Mouse (Mus musculus) neural tube, embryonic 13.5 days (tissue): ENCODE measurements around the gene Slc4a1. TPM values are rescaled to one million over a fixed set of nuclear protein-coding genes. Genes with fewer than 3 reads are reported as not detected.

ENCODE experiments used
- ATAC-seq: fragments of 200-750 bp; cut with Nextera tagmentation; 2 replicates; pipeline ENCODE4 v1.8.0; 2017; ENCODE audit warnings: low read depth, mild to moderate bottlenecking, moderate TSS enrichment, moderate library complexity
- H3K27ac ChIP-seq: fragments of 300-500 bp; sonication (generic); replicated peaks from 2 replicates; pipeline ENCODE4 v1.5.1; 2015; ENCODE audit warnings: moderate library complexity, mild to moderate bottlenecking, inconsistent platforms
- H3K27me3 ChIP-seq: fragments of 300-500 bp; sonication (generic); 2 replicates; pipeline ENCODE4 v1.6.1; 2015; ENCODE audit warnings: mild to moderate bottlenecking, inconsistent platforms
- H3K36me3 ChIP-seq: fragments of 300-500 bp; sonication (generic); 2 replicates; pipeline ENCODE4 v1.6.1; 2015; ENCODE audit warnings: mild to moderate bottlenecking, inconsistent platforms
- H3K4me1 ChIP-seq: fragments of 300-500 bp; sonication (generic); replicated peaks from 2 replicates; pipeline ENCODE4 v1.6.1; 2015; ENCODE audit warnings: inconsistent platforms
- H3K4me2 ChIP-seq: fragments of 300-500 bp; sonication (generic); 2 replicates; pipeline ENCODE4 v1.6.1; 2015; ENCODE audit warnings: inconsistent platforms, mild to moderate bottlenecking, moderate library complexity
- H3K4me3 ChIP-seq: fragments of 300-500 bp; sonication (generic); 2 replicates; pipeline ENCODE4 v1.5.1; 2015; ENCODE audit warnings: mild to moderate bottlenecking, inconsistent platforms
- H3K9ac ChIP-seq: fragments of 300-500 bp; sonication (generic); 2 replicates; pipeline ENCODE4 v1.6.1; 2015; ENCODE audit warnings: moderate library complexity, mild to moderate bottlenecking, inconsistent platforms
- H3K9me3 ChIP-seq: fragments of 300-500 bp; sonication (generic); 2 replicates; pipeline ENCODE4 v1.6.1; 2016; ENCODE audit warnings: inconsistent platforms
- WGBS: fragments of 180-500 bp; shearing (Covaris S2); methylation state at CpG from one replicate; pipeline ENCODE4 v1.1.7; 2015; 5-methylcytosine and 5-hydroxymethylcytosine counted together
- polyA plus RNA-seq: library from polyadenylated mRNA; unstranded; fragments of >200 nt; fragmentation: Nextera tagmentation; extraction: Ambion mirVana; gene quantifications from 2 replicates; pipeline ENCODE4 v1.2.1, GENCODE M21; 2015

Slc4a1 gene
- polyA plus RNA-seq, 1 experiment from 2014 or later = 4.2 TPM

DNA sequence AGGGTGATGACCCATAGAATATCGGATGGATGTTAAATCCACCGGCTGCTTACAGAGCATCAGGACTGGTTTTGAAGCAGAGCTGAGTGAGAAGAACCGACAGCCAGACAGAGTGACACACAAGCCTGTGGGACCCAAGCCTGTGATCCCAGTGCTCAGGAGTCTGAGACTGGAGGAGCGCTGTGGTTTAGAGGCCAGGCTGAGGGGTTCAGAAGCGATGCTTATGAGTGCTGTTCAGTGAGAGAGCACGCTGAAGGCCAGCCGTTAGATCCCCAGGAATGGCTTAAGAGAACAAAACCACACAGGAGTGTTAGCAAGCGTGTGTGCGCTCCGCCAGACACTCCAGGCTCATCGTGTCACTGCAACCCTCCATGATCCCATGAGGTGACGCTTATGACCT lies 23.3 kb downstream of the Slc4a1 start:
- H3K4me1 ChIP-seq = no peaks in the 10 kb centered on the region; the same call in 1 of the 2 replicates
- no peak for ATAC-seq
- no peaks in the 10 kb centered on the region for H3K27me3 ChIP-seq
- peak overlapping the region; percentile 41; the same call in 1 of the 2 replicates for H3K9ac ChIP-seq
- no peak overlapping the region for H3K4me3 ChIP-seq
- H3K4me2 ChIP-seq = no peak overlapping the region
- H3K27ac ChIP-seq = no peak overlapping the region
- H3K9me3 ChIP-seq = no peaks in the 10 kb centered on the region
- 53% methylated on average over 12 of the region's 12 CpGs for WGBS
- no peaks in the 10 kb centered on the region for H3K36me3 ChIP-seq

DNA sequence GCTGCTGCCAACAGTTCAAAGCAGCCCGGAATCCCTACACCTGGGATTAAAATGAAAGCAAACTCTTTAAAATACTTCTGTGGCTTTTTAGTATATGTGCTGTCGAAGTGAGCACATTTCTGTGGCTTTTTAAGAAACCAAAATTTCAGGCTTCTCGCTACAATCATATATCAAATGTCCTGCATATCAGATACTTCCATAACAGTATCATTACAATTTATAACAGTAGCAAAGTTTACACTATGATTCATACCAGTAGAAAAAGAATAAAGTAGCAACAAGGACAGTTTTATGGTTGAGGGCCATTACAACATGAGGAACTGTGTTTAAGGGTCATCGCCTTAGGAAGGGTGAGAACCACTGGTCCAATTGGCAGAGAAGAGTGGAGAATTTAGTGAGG lies 24.9 kb downstream of the Slc4a1 start:
- ATAC-seq = no peak
- Histone ChIP-seq H3K9ac (no peak overlapping the region), H3K9me3 (no peaks in the 10 kb centered on the region), H3K4me2 (no peak overlapping the region), H3K4me1 (no peaks in the 10 kb centered on the region; the same call in 1 of the 2 replicates), H3K27ac (no peak overlapping the region), H3K4me3 (no peak overlapping the region), H3K27me3 (no peaks in the 10 kb centered on the region), H3K36me3 (no peaks in the 10 kb centered on the region)
- 90% methylated on average over 4 of the region's 4 CpGs for WGBS

DNA sequence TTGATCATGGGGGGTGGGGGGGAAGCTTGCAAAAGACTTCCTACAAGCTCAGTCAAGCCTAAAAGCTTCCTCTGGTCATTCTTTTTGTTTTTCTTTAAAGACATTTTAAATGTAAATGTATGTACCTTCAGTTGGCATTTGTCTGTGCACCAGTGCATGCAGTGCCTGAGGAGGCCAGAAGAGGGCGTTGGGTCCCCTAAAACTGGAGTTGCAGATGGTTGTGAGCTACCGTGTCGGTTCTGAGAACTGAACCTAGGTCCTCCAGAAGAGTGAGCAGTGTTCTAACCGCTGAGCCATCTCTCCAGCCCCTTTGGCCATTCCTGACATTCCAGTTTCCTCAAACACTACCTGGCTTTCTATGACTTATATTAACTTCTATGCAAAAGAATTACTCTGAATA lies 26.4 kb downstream of the Slc4a1 start:
- H3K9ac ChIP-seq = no peak overlapping the region
- H3K4me2 ChIP-seq = no peak overlapping the region
- H3K4me3 ChIP-seq = no peak overlapping the region
- WGBS = 61% methylated on average over 4 of the region's 4 CpGs
- no peak overlapping the region for H3K27ac ChIP-seq
- no peaks in the 10 kb centered on the region for H3K27me3 ChIP-seq
- H3K9me3 ChIP-seq = no peaks in the 10 kb centered on the region
- H3K4me1 ChIP-seq = peaks cover 7% of the 10 kb centered on the region
- no peaks in the 10 kb centered on the region for H3K36me3 ChIP-seq
- no peak for ATAC-seq

DNA sequence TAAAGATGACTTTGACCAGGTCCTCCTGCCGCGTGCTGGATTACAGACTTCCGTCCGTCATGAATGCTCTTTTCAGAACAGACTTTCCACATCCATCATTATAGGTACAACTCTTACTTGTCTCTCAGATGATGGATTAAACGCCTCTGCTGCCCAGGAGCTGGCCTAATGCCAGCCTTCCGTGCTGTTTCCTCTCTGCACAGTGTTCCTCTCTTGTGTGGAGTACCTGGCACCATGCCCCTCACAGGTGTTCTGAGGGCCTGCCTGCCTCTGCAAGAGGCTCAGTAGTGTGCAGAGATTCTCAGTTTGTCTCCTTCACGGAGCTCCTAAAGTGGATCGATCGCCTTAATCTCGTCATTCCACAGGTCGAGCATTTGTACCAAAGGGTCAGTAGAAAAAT lies 26.8 kb downstream of the Slc4a1 start:
- peaks cover 7% of the 10 kb centered on the region for H3K4me1 ChIP-seq

DNA sequence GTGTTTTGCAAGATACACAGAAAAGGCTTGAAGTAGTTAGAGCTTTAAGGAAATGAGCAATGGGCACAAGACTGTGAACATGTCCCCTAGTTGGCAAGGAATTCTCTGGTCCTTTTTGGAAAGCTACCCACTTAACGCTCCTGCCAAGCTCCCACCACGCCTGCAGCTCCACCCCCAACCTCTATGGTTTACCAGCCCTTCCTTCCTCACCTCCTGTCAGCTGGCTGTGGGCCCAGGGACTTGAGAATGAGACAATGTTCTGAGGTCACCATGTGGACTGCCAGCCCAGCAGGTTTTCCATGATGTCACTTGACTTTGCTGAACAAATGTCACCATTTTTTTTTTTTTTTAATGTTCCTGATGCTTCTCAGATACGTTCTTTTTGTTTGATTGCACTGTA lies 27.4 kb downstream of the Slc4a1 start:
- H3K9ac ChIP-seq = no peak overlapping the region
- H3K4me1 ChIP-seq = peaks cover 7% of the 10 kb centered on the region
- H3K27me3 ChIP-seq = no peaks in the 10 kb centered on the region
- H3K9me3 ChIP-seq = no peaks in the 10 kb centered on the region
- no peaks in the 10 kb centered on the region for H3K36me3 ChIP-seq
- 27% methylated on average over 3 of the region's 3 CpGs for WGBS
- no peak overlapping the region for H3K4me2 ChIP-seq
- H3K27ac ChIP-seq = no peak overlapping the region
- ATAC-seq = no peak
- no peak overlapping the region for H3K4me3 ChIP-seq

More for the DNA sequence above, 26.8 kb downstream of the Slc4a1 start:
- no peak overlapping the region for H3K4me2 ChIP-seq
- no peaks in the 10 kb centered on the region for H3K36me3 ChIP-seq
- ATAC-seq = no peak
- WGBS = 83% methylated on average over 11 of the region's 11 CpGs
- no peak overlapping the region for H3K4me3 ChIP-seq
- no peaks in the 10 kb centered on the region for H3K27me3 ChIP-seq
- no peaks in the 10 kb centered on the region for H3K9me3 ChIP-seq
- H3K27ac ChIP-seq = no peak overlapping the region
- no peak overlapping the region for H3K9ac ChIP-seq

DNA sequence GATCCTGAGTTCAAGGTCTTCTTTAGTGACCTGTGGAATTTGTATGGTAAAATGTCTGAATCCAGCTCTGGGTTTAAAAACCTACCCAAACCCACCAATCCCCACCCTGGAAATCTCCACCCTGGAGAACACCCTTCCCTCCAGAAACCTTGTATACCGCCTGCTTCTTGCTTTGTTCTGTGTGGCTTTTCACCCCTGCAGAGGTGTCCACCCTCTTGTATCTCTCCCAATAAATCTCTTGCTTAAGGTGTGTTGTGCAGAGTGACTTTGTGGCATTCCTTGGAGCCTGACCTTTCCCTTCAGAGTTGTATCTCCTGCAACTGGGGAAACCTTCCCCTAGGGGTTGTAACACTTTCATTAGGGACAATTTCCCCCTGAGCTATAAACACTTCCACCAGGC lies 28.1 kb downstream of the Slc4a1 start:
- no peaks in the 10 kb centered on the region for H3K36me3 ChIP-seq
- ATAC-seq = no peak
- H3K9ac ChIP-seq = no peak overlapping the region
- H3K9me3 ChIP-seq = no peaks in the 10 kb centered on the region
- no peak overlapping the region for H3K27ac ChIP-seq
- no peak overlapping the region for H3K4me2 ChIP-seq
- 30% methylated on average over 1 of the region's 1 CpGs for WGBS
- no peaks in the 10 kb centered on the region for H3K27me3 ChIP-seq
- no peak overlapping the region for H3K4me3 ChIP-seq
- peaks cover 7% of the 10 kb centered on the region for H3K4me1 ChIP-seq

DNA sequence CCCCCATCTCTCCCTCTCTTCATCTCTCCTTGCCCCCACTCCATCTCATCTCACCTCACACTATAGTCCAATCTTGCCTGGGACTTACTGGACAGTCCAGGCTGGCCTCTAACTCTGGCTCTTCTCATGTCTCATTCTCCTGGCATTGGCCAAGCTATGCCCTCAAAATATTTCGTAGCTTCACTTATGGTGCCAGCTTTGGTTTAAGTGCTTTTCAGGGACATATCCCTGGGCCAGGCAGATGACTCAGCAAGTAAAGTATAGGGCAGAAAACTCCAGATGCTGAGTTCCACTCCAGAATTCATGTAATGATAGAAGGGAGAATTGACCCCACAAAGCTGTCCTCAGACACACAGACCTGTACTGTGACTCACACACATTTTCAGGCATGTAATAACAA lies 29.8 kb downstream of the Slc4a1 start:
- ATAC-seq = no peak
- no peaks in the 10 kb centered on the region for H3K27me3 ChIP-seq
- H3K36me3 ChIP-seq = no peaks in the 10 kb centered on the region
- H3K4me3 ChIP-seq = no peak overlapping the region
- no peak overlapping the region for H3K9ac ChIP-seq
- no peak overlapping the region for H3K27ac ChIP-seq
- H3K4me1 ChIP-seq = peaks cover 7% of the 10 kb centered on the region
- H3K9me3 ChIP-seq = no peaks in the 10 kb centered on the region
- no peak overlapping the region for H3K4me2 ChIP-seq
- 88% methylated on average over 1 of the region's 1 CpGs for WGBS

DNA sequence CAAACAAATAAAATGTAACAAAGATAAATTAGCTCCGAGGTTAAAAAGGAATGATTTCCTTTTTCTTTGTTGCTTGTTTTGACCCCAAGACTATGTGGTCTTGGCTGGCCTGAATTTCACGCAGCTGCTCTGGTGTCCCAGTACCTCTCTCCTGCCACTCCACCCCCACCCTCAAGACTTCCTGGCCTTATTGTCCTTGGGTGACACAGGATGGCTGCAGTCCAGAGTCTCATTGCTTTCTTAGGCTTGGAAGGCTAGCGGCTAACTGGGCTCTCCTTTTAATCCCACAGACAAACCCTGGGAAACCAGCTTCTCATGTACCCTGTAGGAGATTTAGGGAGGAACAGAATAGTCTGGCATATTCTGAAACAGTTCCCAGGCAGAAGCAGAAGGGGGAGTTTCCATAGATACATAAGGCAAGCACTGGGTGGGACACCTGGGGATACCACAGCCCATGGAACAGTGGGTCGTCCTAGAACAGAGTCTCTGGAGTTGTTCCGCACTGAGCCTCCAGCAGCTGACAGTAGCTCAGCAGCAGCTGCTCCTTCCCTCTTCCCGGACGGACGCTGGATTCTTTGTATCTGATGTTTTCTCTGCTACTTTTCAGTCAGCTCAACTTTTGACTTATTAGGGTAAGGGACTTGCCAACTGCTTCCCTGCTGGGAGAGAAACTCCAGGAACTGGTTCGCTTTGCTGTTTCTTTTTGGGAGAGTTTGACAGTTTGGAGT lies 30.9 kb downstream of the Slc4a1 start:
- 0 out of 2 replicates have a peak overlapping the region, but pooled peaks have one; percentile 38 for H3K27ac ChIP-seq
- 36% methylated on average over 9 of the region's 9 CpGs for WGBS

DNA sequence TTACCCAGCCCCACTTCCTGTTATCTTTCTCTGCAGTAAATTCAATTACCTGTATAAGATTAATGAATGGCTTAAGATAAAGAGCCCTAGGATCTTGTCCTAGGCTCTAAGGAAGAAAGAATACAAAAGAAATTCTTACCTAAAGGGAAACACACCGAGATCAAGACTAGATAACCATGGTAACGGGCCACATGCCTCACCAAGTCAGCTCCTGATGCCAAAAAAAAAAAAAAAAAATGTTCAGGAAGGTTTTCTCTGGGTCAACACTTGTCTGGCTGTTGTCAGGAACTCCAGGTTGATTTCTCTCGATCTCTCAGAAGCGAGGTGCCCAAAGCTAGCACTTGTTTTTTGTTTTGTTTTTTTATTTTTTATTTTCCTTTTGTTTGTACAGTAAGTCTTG lies 32.0 kb downstream of the Slc4a1 start:
- H3K4me1 ChIP-seq = peaks cover 7% of the 10 kb centered on the region
- H3K4me2 ChIP-seq = no peak overlapping the region
- no peaks in the 10 kb centered on the region for H3K9me3 ChIP-seq
- no peaks in the 10 kb centered on the region for H3K27me3 ChIP-seq
- ATAC-seq = no peak
- no peaks in the 10 kb centered on the region for H3K36me3 ChIP-seq
- H3K27ac ChIP-seq = no peak overlapping the region
- 69% methylated on average over 4 of the region's 4 CpGs for WGBS
- no peak overlapping the region for H3K4me3 ChIP-seq
- H3K9ac ChIP-seq = no peak overlapping the region

More for the DNA sequence above, 30.9 kb downstream of the Slc4a1 start:
- Histone ChIP-seq H3K4me2 (no peak overlapping the region), H3K4me1 (peaks cover 7% of the 10 kb centered on the region), H3K27me3 (no peaks in the 10 kb centered on the region), H3K4me3 (no peak overlapping the region), H3K9ac (no peak overlapping the region), H3K36me3 (no peaks in the 10 kb centered on the region), H3K9me3 (no peaks in the 10 kb centered on the region)
- ATAC-seq = no peak

DNA sequence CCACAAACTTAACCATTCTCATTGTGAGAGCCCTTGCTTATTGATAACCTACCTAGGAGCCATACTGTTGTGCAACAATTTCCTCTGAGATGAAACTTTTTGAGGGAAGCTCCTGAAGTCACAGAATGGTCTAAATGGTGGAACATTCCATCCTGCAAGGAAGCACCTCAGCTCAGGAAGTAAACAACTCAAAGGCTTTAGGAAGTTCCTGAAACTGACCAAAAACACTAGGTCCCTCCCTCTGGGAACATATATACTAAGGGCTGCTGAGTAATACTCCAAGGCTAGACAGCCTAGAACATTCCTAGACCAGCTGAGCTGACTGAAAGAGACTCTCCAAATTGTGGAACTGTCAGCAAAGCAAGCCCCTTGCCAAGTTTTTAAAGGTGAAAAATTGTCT lies 32.9 kb downstream of the Slc4a1 start:
- H3K4me3 ChIP-seq = no peak overlapping the region
- peaks cover 7% of the 10 kb centered on the region for H3K4me1 ChIP-seq
- no peaks in the 10 kb centered on the region for H3K9me3 ChIP-seq
- no peak overlapping the region for H3K27ac ChIP-seq
- no peak overlapping the region for H3K9ac ChIP-seq
- no peak overlapping the region for H3K4me2 ChIP-seq
- H3K27me3 ChIP-seq = no peaks in the 10 kb centered on the region
- no peak for ATAC-seq
- H3K36me3 ChIP-seq = no peaks in the 10 kb centered on the region

DNA sequence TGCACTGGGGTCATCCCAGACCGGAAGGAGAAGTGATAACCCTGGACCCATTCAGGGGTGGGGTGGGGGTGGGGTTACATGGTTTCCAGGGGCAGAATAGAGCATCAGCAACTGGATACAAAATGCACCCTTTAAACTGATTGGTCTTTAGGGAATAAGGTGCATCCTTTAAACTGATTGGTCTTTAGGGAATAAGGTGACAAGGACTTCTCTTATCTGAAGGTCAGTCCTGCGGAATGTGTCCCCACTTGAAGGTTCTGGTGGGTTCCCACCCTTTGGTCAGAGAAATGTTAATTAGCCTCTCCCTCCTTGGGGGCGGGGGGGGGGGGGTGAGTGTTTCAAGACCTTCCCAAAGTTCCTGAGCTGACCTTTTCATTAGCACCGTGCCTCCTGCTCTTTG lies 34.2 kb downstream of the Slc4a1 start:
- Histone ChIP-seq H3K4me1 (peaks cover 7% of the 10 kb centered on the region), H3K9ac (no peak overlapping the region), H3K4me3 (no peak overlapping the region), H3K27ac (no peak overlapping the region), H3K4me2 (no peak overlapping the region), H3K36me3 (no peaks in the 10 kb centered on the region), H3K27me3 (no peaks in the 10 kb centered on the region), H3K9me3 (no peaks in the 10 kb centered on the region)
- no peak for ATAC-seq
- whole genome bisulfite sequencing = 55% methylated on average over 4 of the region's 4 CpGs

DNA sequence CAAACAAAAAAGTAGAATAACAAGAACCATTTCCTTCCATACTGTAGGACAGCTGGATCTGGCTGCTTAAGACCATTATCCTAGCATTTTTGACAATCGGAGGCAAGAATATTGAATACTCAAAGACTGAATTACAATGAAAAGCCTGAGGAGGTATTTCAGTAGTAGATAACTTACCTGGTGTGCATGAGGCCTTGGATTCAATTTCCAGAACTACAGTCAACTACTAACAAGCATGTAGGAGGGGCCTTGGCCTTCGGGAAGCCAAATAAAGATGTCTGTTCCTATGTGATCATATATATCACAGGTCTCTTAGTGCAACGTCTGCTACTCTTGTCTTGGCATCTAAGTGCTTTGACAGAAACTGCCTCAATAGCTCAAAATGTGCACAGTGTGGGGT lies 36.0 kb downstream of the Slc4a1 start:
- H3K27ac ChIP-seq = no peak overlapping the region
- H3K27me3 ChIP-seq = no peaks in the 10 kb centered on the region
- H3K4me2 ChIP-seq = no peak overlapping the region
- ATAC-seq = no peak
- no peaks in the 10 kb centered on the region for H3K9me3 ChIP-seq
- H3K9ac ChIP-seq = no peak overlapping the region
- H3K4me3 ChIP-seq = no peak overlapping the region
- peaks cover 2% of the 10 kb centered on the region for H3K4me1 ChIP-seq
- no peaks in the 10 kb centered on the region for H3K36me3 ChIP-seq
- WGBS = 77% methylated on average over 3 of the region's 3 CpGs

DNA sequence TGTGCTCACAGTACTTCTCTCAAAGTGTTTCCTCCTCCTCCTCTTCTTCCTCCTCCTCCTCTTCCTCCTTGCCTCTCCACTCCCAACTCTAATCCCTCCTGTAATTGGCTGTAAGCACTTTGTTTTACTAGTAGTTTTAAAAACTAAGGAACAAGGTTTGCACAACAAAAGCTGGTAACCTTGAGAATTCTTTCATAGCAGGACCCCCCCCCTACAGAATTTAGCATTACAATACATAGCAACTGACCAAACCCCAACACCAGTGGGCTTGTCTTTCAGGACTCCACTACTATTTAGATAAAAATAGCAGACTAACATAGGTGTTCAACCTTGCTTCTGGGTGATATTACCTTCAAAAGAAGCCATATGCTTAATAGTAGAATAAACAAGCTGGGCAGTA lies 36.5 kb downstream of the Slc4a1 start:
- no peaks in the 10 kb centered on the region for H3K27me3 ChIP-seq
- no peaks in the 10 kb centered on the region for H3K9me3 ChIP-seq
- no peak overlapping the region for H3K9ac ChIP-seq
- no peak overlapping the region for H3K4me2 ChIP-seq
- H3K36me3 ChIP-seq = no peaks in the 10 kb centered on the region
- H3K4me1 ChIP-seq = no peaks in the 10 kb centered on the region
- no peak for ATAC-seq
- H3K4me3 ChIP-seq = no peak overlapping the region
- H3K27ac ChIP-seq = no peak overlapping the region
